Mouse (Mus musculus) heart, postnatal 14 days (tissue): ENCODE measurements around the gene Plekha7. TPM values are rescaled to one million over a fixed set of nuclear protein-coding genes. Genes with fewer than 3 reads are reported as not detected.

Experiments used
- DNase-seq, 2 experiments: peaks; one replicate each; pipeline ENCODE4 v3.0.0; 2021 to 2022
- intact Hi-C: fragments of 180-260 bp; cut with DNase I; formaldehyde crosslinking; loops from one replicate; pipeline ENCODE4 v1.15.1; 2025
- total RNA-seq, 2 experiments: library from RNA; stranded (reverse); gene quantifications; 2 replicates each; pipeline ENCODE4 v1.2.3; 2021

The Plekha7 gene
- total RNA-seq, 2 experiments from 2014 or later, result 5.9 to 9.1 TPM

DNA sequence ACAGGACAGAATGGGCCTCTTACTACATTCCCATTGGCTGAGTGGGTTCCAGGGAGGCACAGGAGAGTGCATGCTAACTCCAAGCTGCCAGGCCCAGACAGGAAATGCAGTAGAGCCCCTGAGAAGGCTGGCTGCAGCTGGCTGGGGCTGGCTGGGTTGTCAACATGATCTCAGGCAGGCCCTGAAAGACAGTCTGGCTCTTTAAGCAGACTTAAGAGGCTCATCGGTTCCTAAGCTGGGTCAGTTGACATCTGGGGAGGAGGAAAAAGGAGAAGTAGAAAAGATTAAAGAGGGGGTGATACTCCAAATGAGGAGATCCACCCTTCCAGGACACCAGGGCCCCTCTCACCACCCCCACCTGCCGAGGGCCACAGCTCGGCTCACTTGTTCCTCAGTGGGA lies 13.2 kb downstream of the Plekha7 start:
- intact Hi-C loops, result no loop called here
- DNase-seq, result no peak

DNA sequence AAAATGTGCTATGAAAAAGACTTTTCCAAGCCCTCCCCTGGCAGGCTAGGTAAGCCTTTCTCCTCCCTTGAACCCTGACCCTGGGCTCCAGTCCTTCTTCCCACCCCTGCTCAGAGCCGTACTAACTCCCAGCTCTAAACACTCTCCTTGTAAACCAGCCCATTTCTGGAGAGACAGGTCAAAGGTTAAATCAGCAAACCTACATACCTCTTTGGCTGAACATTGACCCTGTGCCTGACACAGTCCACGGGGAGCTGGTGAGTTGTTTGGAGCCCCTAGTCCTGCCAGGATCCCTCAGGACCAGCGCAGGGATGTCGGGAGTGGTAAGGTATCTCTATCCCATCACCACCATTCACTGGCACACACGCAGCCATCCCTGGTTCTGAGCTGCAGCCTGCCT lies 15.8 kb downstream of the Plekha7 start:
- intact Hi-C loops, result no loop called here
- DNase-seq, result no peak

DNA sequence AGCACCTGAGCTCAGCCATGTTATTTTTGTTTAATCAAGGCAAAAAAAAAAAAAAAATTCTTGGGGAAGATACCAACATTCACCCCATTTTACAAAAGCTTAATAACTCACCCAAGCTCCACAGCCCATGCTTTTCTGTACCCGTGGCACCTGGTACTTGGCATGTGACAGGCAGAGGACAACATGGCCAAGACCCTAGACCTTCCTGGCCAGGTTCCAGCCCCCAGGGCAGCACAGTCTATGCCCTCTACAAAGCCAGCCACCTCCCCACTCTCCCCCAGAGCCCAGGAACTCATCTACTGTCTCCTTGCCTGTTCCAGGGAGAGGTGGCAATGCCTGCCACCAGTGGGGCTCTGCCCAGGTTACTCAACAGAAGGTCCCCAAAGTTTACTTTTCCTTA lies 17.6 kb downstream of the Plekha7 start:
- intact Hi-C loops, result no loop called here
- DNase-seq, result no peak

DNA sequence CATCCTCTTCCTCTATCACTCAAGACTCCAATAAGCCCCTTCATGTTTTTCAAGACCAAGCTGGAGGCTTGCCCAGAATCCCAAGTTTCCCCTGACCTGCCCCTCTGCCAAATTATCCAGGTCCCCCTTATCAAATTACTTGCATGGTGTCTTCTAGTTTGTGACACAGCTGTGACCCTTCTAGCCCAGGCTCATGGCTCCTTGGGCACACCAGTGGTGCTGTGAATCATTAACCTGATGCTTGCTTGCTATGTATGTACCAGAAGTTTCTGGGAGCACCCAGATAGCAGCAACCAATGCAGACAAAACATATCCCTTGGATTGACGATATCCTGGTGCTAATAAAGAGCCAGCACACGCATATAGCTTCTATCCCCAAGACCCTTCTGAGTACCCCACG lies 19.2 kb downstream of the Plekha7 start:
- intact Hi-C loops, result no loop called here
- no peak for DNase-seq

DNA sequence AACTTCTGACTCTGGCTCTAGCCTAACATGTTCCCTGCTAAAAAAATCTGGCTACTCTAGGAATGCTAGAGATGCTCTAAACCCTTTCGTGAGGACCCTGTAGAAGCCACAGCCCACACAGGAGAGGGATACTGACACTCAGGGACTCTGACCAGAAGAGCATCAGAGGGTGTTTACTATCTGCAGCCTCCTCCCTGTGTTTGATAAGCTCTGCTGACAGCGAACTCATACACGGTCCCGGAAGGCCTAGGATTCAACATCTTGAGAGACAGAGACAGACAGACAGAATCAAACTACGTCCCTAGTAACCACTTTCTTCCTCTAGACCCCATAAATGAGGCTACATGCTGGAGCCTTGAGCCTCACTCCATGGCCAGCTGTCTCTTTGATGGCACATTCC lies 20.2 kb downstream of the Plekha7 start:
- intact Hi-C loops, result no loop called here
- no peak for DNase-seq

DNA sequence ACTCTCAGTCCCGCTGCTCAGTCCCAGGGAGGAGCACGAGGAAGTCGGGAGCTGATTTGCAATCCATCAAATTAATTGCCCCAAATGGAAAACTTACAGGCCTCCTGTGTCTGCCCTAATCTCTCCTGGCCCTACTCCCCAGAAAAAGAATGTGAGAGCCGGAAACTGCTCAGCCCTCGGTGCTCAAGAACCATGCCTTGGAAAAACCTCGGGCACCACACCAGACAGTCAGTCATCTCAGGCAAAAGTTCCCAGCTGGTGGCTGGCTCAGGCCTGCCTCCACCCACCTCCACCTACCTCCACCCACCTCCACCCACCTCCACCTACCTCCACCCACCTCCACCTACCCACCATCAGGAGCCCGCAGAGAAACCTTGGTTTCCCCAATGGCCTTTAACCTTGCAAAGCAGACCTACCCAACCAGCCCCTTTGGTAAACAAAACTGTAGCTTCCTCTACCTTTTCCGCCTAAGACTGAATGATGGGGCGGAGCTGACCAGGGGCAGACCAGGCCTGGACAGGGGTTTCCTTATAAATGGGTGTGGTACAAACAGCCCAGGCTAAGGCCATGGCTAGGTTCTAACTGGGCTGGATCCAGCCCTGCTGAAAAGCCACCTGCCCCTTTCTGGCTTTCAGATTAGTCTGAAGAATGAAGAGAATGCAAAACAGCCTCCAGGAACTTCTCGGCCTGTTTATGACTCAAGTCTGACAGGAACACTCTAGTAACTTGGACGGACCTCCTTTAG lies 21.4 kb downstream of the Plekha7 start:
- intact Hi-C loops, result no loop called here
- DNase-seq, result no peak

DNA sequence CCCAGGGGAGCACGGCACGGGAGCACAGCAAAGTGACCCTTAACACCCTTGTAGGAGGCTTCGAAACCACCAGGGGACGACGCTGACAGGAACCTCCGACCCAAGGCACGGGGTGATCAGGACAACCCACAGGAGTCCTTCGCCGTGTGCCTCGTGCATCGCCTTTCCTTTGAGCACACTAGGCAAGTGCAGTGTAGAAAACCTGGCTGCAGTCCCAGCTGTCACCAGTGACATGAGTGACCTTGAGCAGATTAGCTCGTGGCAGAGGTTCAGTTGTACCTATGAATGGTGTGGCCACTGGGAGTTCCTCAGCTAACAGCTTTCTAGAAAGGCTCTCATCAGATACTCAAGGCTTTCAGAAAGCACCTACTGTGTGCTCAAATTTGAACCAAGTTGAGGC lies 22.0 kb downstream of the Plekha7 start:
- intact Hi-C loops, result no loop called here
- peak; percentile 56 to 76 for DNase-seq

DNA sequence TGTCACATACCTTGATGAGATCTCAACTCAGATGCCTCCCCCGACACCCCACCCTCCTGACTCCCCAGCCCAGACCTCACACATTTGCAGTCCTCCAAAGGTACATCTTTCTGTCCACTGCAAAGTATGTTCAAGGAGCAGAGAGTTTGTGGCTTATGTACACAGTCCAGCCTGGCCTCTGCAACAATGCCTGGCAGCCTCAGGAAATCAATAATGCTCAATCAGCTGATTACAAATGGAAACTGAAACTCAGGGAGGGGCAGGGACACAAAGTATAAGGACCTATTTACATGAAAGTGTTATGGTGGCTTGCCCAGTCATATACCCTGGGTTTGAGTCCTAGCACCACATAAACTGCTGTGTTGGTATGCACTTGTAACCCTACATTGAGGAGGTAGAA lies 23.0 kb downstream of the Plekha7 start:
- intact Hi-C loops, result no loop called here
- no peak for DNase-seq

DNA sequence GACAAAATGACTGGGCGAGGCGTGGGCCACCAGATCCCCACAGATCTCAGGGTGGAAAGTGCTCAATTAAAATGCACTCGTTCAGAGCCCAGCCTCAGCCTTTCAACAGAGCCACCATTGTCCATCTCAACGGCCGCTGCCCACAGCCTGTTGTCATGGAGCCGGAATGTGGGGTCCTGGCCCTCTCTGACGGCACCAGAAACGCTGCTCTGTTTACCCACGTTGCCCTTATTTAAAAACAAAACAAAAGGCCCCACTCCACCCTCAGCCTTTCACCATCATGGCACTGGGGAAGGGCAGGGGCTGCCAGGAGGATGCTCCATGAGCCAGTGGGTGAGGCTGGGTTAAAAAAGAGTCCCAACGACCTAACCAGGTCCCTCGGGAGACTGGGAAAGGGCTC lies 25.4 kb downstream of the Plekha7 start:
- intact Hi-C loops, result no loop called here
- DNase-seq, result no peak

DNA sequence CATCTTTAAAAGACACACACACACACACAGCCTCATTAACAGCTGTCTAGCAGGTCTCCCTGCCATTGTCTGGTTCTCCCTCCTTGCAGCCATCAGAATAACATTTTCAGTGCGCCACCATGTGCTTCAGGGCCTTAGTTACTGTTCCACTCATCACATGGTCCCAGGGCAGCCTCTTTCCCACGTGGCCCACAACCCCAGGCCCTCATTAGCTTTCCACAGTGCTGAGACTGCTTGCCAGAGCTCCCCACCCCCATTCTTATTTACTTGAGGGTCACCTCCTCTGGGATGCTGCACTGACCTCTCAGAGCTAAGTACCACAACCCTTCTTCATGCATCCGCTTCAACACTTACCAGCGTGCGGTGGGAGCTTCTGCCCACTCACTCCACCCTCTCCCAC lies 28.1 kb downstream of the Plekha7 start:
- DNase-seq, result no peak
- intact Hi-C loops, result no loop called here

DNA sequence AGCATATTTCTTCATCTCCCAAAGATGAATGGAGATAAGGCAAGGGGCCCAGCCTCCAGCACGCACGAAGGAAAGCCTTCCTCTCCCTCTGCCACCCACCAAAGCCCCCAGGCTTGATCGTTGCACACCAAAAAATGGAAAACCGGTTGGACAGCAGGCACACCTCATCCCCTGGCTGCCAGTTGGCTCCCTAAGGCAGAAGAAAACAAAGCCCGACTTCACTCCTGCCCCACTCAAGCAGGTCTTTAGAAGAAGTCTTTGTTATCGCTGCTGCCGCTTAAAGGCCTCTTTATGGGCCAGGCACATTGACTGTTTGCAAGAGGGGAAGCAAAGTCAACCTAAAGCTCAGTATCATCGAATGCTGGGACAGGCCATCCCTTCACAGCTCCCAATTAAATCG lies 29.9 kb downstream of the Plekha7 start:
- DNase-seq, result no peak
- intact Hi-C loops, result no loop called here

DNA sequence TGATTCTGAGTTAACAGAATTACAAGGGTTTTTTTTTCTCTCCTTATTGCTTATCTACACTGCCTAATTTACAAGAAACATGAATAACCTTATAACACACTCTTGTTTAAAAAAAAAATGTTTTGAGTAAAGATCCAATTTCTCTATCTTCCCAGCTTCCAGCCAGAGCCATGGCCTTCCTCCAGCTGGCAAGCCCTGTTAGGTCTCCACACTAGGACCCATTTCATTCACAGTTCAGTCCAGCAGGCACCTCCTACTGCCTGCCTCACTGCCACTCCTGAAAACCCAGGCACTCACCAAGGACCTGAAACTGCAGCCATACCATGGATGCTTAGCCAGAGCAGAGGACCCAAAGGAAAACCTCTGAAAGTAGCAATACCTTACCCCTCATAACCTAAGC lies 31.9 kb downstream of the Plekha7 start:
- peak; percentile 34 to 54 for DNase-seq
- intact Hi-C loops, result no loop called here

DNA sequence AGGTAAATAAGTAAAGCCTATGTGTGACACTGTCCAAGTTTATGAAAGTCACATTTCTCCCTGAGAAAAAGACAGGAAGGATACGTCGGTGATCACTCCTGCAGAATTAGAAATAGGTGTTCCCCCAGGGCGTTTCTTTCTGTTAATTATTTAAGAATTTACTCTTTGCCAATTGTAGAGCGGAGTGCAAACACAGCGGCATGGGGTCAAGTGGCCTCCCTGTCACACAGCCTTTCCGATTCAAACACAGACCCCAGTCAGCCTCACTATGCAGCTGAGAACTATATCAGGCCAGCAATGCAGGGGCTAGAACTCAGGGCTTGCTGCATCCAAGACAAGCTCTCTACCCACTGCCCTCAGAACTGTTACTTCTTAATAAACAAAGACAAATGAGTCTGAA lies 35.1 kb downstream of the Plekha7 start:
- no peak for DNase-seq
- intact Hi-C loops, result no loop called here

DNA sequence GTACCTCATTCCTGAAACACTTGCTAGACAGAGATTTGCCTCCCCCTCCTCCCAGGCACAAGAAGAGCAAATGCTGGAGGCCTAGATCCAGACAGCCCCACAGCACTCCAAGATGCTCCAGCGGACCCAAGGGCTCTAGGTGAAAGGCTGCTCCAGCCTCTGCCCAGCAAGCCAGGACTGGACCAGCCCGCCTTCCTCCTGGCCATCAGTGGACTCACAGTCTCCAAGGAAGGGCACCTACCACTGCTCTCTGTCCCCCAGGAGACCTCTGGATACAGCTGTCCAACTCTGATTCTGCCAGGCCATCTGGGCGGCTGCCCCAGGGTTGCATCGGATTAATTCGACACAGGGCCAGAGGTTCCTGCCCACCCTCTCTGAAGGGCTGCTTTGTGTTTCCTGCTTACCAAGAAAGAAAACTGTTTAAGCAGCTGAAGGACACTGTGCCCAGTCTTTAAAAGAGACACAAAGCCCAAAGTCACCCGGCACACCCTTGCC lies 38.6 kb downstream of the Plekha7 start:
- DNase-seq, result no peak
- intact Hi-C loops, result no loop called here

DNA sequence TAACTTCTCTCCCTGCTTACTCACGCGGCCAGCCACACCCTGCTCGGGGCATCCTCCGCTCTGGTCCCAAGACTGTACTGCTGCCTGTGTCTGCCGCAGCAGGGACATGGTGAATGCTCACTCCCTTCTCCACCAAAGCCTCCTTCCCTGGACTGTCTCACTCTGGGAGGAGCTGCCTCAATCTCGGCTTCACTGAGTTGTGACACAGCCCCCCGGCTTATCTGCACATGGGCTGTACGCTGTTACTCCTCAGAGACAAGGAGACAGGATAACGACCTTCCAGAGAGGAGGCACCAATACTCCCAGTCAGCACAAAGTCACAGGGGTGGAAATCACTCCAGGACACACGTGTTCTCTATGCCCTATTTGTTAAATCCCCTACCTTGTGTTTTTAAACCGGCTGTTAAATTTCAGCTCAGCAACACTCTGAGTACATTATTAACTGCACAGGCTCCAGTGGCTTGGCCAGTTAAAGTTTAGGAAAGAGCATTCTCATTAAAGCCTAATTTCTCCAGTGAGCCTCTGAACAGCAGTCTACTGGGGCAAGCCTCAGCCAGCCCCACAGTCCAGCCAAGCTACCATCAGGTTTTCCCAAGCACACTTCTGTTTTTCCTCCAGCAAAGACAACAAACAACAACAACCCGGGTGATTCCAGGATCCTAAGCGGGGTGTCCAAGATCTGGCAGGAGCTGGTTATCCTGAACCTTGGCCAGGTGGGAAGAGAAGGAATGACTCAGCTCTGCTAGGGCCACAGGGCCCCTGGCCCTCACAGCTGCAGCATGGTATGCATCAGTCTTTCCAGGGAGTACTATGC lies 39.9 kb downstream of the Plekha7 start:
- no peak for DNase-seq
- intact Hi-C loops, result no loop called here

DNA sequence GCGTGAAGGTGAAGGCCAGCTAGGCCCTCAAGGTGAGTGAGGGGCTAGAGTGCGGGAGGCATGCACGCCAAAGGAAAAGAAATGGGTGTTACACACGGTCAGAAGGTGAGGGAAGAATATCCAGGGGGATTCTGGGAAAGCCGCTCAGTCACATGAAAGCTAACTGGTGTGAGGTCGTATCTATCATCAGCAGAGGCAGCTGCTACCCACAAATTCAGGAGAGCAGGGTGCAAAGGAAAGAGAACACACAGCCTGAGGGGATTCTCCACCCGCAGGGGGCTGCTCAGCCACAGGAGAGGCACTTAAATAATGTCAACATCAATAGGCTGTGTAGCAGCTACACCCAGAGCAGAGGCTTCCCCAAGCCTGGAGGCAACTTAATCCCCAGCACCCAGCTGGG lies 44.9 kb downstream of the Plekha7 start:
- DNase-seq, result no peak
- intact Hi-C loops, result loop anchor here (5.0 kb wide), 1 partner anchor 59 kb away; no protein-coding TSS in a partner anchor

DNA sequence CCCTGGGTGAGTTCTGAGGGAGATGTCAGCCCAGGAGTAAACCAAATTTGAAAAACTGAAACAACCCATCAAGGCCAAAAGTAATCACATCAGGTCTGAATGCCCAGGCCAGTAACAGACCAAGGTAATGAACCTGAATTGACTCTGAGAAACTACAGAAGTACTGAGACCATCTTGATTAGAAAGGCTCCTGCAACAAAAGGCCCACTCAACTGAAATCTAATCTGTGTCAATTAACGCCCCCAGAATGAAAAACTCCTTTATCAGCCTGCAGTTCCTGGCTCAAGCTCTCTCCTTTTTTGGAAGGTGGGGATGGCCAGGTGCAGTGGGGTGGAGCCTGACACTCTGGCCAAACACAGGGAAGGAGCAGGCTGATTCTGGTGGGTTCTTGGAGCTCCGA lies 45.7 kb downstream of the Plekha7 start:
- intact Hi-C loops, result loop anchor here (5.0 kb wide), 1 partner anchor 60 kb away; no protein-coding TSS in a partner anchor

DNA sequence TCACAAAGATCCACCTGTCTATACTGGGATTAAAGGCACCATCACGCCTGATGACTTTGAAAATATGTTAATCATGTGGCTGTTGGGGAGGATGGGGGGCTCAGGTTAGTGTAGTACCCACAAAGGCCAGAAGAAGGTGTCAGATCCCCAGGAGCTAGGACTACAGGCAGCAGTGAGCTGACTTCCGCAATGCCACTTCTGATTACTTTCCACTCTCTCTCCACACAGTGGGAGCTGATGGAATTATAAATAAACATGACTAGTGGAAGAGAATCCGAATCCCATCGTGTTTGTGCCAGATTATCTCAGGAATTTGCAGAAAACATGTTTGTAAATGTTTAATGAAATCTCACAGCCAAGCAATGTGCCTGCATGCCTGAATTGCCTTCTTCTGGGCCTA lies 46.1 kb downstream of the Plekha7 start:
- intact Hi-C loops, result loop anchor here (5.0 kb wide), 1 partner anchor 60 kb away; no protein-coding TSS in a partner anchor
- DNase-seq, result no peak

More for the DNA sequence above, 45.7 kb downstream of the Plekha7 start:
- no peak for DNase-seq

DNA sequence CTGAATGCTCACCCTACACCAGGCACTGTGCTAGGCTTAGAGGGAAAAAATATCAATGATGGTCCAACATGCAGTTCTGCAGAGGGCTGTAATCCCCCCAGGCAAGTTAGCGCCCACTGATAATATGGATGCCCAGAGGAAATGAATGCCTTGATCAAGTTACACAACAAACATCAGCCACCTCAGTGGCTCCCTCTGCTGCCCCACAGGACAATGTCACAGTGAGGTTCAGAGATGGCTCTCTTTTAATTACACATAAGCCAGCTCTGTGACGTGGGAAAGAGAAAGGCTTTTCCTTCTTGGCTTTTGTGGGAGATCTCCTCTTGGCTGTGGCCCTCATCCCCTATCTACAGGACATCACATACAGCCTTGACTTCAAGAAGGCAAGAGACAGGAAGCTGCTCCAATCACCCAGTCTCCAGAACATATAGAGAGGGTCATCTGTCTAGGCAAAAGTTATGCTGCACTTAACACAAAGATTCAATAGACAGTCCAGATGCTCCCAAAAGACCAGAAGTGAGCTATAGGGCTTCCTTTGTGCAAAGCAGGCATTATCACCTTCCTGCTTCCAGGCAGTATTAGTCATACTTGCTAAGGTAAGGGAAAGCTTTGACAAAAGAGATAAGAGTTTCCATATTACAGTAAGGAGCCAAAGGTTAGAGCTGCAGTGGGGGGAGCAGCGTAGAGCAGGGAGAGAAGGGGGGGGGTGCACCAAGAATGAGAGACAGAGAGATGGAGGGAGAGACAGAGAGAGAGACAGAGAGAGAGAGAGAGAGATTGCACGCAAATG lies 47.2 kb downstream of the Plekha7 start:
- intact Hi-C loops, result loop anchor here (5.0 kb wide), 1 partner anchor 61 kb away; no protein-coding TSS in a partner anchor
- no peak for DNase-seq

DNA sequence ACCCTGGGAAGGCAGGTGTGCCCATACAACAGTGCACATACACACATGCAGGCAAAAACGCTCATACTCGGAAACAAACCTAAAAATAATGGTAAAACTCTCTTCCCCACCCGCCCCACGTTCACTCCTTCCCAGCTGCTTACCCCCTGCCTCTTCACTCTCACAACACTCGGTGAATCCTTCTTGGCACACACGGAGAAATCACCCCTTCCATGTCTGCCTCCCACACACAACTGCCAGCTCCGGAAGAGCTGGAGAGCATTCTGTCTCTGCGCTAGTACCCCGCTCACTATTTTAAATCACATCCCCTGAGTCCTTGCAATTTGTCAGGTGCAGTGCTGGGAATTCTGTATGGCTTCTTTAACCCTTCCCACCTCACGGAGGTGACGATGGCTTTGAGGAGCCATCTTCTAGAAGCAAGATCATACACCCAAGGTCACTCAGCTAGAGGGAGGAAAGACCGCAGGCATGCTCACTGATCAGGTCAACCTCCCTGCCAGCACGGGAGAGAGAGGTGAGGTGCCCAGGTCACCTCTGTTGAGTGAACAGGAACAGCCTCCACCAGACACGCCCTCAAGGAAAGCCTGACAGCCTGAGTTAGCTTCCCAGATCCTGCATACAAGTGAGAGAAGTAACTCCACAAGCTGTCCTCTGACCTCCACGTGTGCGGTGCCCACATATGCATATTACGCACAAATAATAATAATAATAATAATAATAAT lies 49.6 kb downstream of the Plekha7 start:
- no peak for DNase-seq
- intact Hi-C loops, result no loop called here
